Mouse (Mus musculus) MEL (cell line): ENCODE measurements around the gene Med21. TPM values are rescaled to one million over a fixed set of nuclear protein-coding genes. Genes with fewer than 3 reads are reported as not detected.

Experiments
- DNase-seq: peaks from one replicate; pipeline ENCODE4 v3.0.0; 2011; ENCODE audit warnings: low read depth, low spot score
- H3K27ac ChIP-seq: 2 replicates; pipeline ENCODE4 v1.5.1; 2012; ENCODE audit warnings: low read depth, mild to moderate bottlenecking, control low read depth, low read length, moderate library complexity; ENCODE audit not compliant: control insufficient read depth
- H3K27me3 ChIP-seq, 2 experiments: fragments of 150-350 bp in 1 of 2; sonication (generic) in 1 of 2; 2 replicates each; pipeline ENCODE4 v1.6.1; 2012; ENCODE audit warnings: low read length in 2 of 2, mild to moderate bottlenecking in 2 of 2, improper control_type of control experiment in 1 of 2, moderate library complexity in 1 of 2; ENCODE audit not compliant: insufficient read depth in 2 of 2, control insufficient read depth in 1 of 2
- H3K36me3 ChIP-seq, 2 experiments: 2 replicates each; pipeline ENCODE4 v1.6.1; 2012 to 2014; ENCODE audit warnings: low read length in 2 of 2, improper control_type of control experiment in 1 of 2, inconsistent platforms in 1 of 2, mild to moderate bottlenecking in 1 of 2; ENCODE audit not compliant: insufficient read depth in 2 of 2, control insufficient read depth in 1 of 2
- H3K4me1 ChIP-seq, 2 experiments: fragments of 150-350 bp in 1 of 2; sonication (generic) in 1 of 2; 2 replicates each; pipeline ENCODE4 v1.6.1; 2012; ENCODE audit warnings: low read length in 2 of 2, improper control_type of control experiment in 1 of 2, mild to moderate bottlenecking in 1 of 2; ENCODE audit not compliant: insufficient read depth in 2 of 2, control insufficient read depth in 1 of 2
- H3K4me3 ChIP-seq, 2 experiments: fragments of 150-350 bp in 1 of 2; sonication (generic) in 1 of 2; 2 replicates each; pipeline ENCODE4 v1.5.1; 2012; ENCODE audit warnings: low read depth in 2 of 2, low read length in 2 of 2, mild to moderate bottlenecking in 2 of 2, moderate library complexity in 2 of 2, control low read depth in 1 of 2, improper control_type of control experiment in 1 of 2; ENCODE audit not compliant: control insufficient read depth in 1 of 2, insufficient read depth in 1 of 2
- H3K79me2 ChIP-seq: 2 replicates; pipeline ENCODE4 v1.6.1; 2012; ENCODE audit warnings: mild to moderate bottlenecking, low read length, moderate library complexity; ENCODE audit not compliant: control insufficient read depth, poor library complexity, insufficient read depth
- H3K9ac ChIP-seq: 2 replicates; pipeline ENCODE4 v1.6.1; 2012; ENCODE audit warnings: low read depth, mild to moderate bottlenecking, control low read depth, low read length, moderate library complexity; ENCODE audit not compliant: control insufficient read depth, poor library complexity, severe bottlenecking
- H3K9me3 ChIP-seq: fragments of 150-350 bp; sonication (generic); replicated peaks from 2 replicates; pipeline ENCODE4 v1.6.1; 2012; ENCODE audit warnings: mild to moderate bottlenecking, low read length, improper control_type of control experiment, moderate library complexity; ENCODE audit not compliant: insufficient read depth
- BHLHE40 ChIP-seq: IDR thresholded peaks from 2 replicates; pipeline ENCODE4 v1.6.1; 2012; ENCODE audit warnings: low read depth, mild to moderate bottlenecking, inconsistent platforms, low read length, improper control_type of control experiment, borderline replicate concordance
- CTCF ChIP-seq, 3 experiments: IDR thresholded peaks in 2 of 3; conservative IDR thresholded peaks in 1 of 3; 2 replicates each; pipeline ENCODE4 v1.5.1; 2011 to 2012; ENCODE audit warnings: low read length in 3 of 3, low read depth in 2 of 3, mild to moderate bottlenecking in 2 of 3, improper control_type of control experiment in 1 of 3, inconsistent platforms in 1 of 3, mixed read lengths in 1 of 3, moderate library complexity in 1 of 3; ENCODE audit not compliant: control insufficient read depth in 1 of 3, insufficient read depth in 1 of 3, poor library complexity in 1 of 3, severe bottlenecking in 1 of 3
- EP300 ChIP-seq, 2 experiments: IDR thresholded peaks; 2 replicates each; pipeline ENCODE4 v1.6.1; 2011; ENCODE audit warnings: improper control_type of control experiment in 2 of 2, low read length in 2 of 2, low read depth in 1 of 2, mild to moderate bottlenecking in 1 of 2
- ETS1 ChIP-seq: IDR thresholded peaks from 2 replicates; pipeline ENCODE4 v1.6.1; 2012; ENCODE audit warnings: low read depth, mild to moderate bottlenecking, inconsistent platforms, low read length, improper control_type of control experiment, moderate library complexity
- GABPA ChIP-seq: IDR thresholded peaks from 2 replicates; pipeline ENCODE4 v1.6.1; 2012; ENCODE audit warnings: low read depth, mild to moderate bottlenecking, inconsistent platforms, low read length, improper control_type of control experiment, moderate library complexity
- GATA1 ChIP-seq: IDR thresholded peaks from 2 replicates; pipeline ENCODE4 v1.6.1; 2011; ENCODE audit warnings: low read depth, low read length, improper control_type of control experiment
- HCFC1 ChIP-seq: IDR thresholded peaks from 2 replicates; pipeline ENCODE4 v1.6.1; 2012; ENCODE audit warnings: low read depth, mild to moderate bottlenecking, inconsistent platforms, low read length, improper control_type of control experiment, moderate library complexity
- JUND ChIP-seq: IDR thresholded peaks from 2 replicates; pipeline ENCODE4 v1.6.1; 2011; ENCODE audit warnings: low read depth, mild to moderate bottlenecking, improper control_type of control experiment, low read length
- KAT2A ChIP-seq: conservative IDR thresholded peaks from 2 replicates; pipeline ENCODE4 v1.6.1; 2012; ENCODE audit warnings: low read depth, low read length, improper control_type of control experiment, inconsistent platforms
- MAFK ChIP-seq: IDR thresholded peaks from 2 replicates; pipeline ENCODE4 v1.6.1; 2011; ENCODE audit warnings: low read depth, mild to moderate bottlenecking, low read length, improper control_type of control experiment, borderline replicate concordance
- MAX ChIP-seq: IDR thresholded peaks from 2 replicates; pipeline ENCODE4 v1.6.1; 2011; ENCODE audit warnings: low read length, improper control_type of control experiment
- MYC ChIP-seq: IDR thresholded peaks from 2 replicates; pipeline ENCODE4 v1.6.1; 2011; ENCODE audit warnings: low read depth, mild to moderate bottlenecking, low read length, improper control_type of control experiment, moderate library complexity
- NELFE ChIP-seq: IDR thresholded peaks from 2 replicates; pipeline ENCODE4 v1.6.1; 2011; ENCODE audit warnings: low read depth, low read length, improper control_type of control experiment
- NRF1 ChIP-seq: IDR thresholded peaks from 2 replicates; pipeline ENCODE4 v1.6.1; 2014; ENCODE audit warnings: low read depth, mild to moderate bottlenecking, inconsistent platforms, low read length, improper control_type of control experiment, moderate library complexity; ENCODE audit not compliant: poor library complexity, insufficient read depth, severe bottlenecking
- POLR2A ChIP-seq, 2 experiments: IDR thresholded peaks; 2 replicates each; pipeline ENCODE4 v1.6.1; 2011 to 2012; ENCODE audit warnings: low read length in 2 of 2, mild to moderate bottlenecking in 2 of 2, control low read depth in 1 of 2, improper control_type of control experiment in 1 of 2, low read depth in 1 of 2, moderate library complexity in 1 of 2; ENCODE audit not compliant: control insufficient read depth in 1 of 2, insufficient read depth in 1 of 2, poor library complexity in 1 of 2
- POLR2AphosphoS5 ChIP-seq: IDR thresholded peaks from 2 replicates; pipeline ENCODE4 v1.6.1; 2012; ENCODE audit warnings: low read depth, borderline replicate concordance, mild to moderate bottlenecking, inconsistent platforms, low read length, moderate library complexity, mixed read lengths
- RAD21 ChIP-seq: IDR thresholded peaks from 2 replicates; pipeline ENCODE4 v1.6.1; 2011; ENCODE audit warnings: mild to moderate bottlenecking, low read depth, low read length, improper control_type of control experiment
- SIN3A ChIP-seq: IDR thresholded peaks from 2 replicates; pipeline ENCODE4 v1.6.1; 2012; ENCODE audit warnings: low read length, improper control_type of control experiment, inconsistent platforms
- SMC3 ChIP-seq: IDR thresholded peaks from 2 replicates; pipeline ENCODE4 v1.6.1; 2011; ENCODE audit warnings: low read depth, low read length, improper control_type of control experiment
- TBP ChIP-seq: IDR thresholded peaks from 2 replicates; pipeline ENCODE4 v1.8.0; 2011; ENCODE audit warnings: low read depth, low read length, improper control_type of control experiment
- TCF12 ChIP-seq: IDR thresholded peaks from 2 replicates; pipeline ENCODE4 v1.6.1; 2014; ENCODE audit warnings: low read depth, mild to moderate bottlenecking, inconsistent platforms, low read length, improper control_type of control experiment, moderate library complexity
- UBTF ChIP-seq: IDR thresholded peaks from 2 replicates; pipeline ENCODE4 v1.6.1; 2012; ENCODE audit warnings: low read depth, mild to moderate bottlenecking, inconsistent platforms, low read length, improper control_type of control experiment, moderate library complexity, borderline replicate concordance; ENCODE audit not compliant: insufficient read depth
- USF2 ChIP-seq, 2 experiments: IDR thresholded peaks; 2 replicates each; pipeline ENCODE4 v1.6.1; 2011 to 2012; ENCODE audit warnings: improper control_type of control experiment in 2 of 2, low read length in 2 of 2, borderline replicate concordance in 1 of 2, inconsistent platforms in 1 of 2, low read depth in 1 of 2, mild to moderate bottlenecking in 1 of 2; ENCODE audit not compliant: insufficient read depth in 1 of 2
- ZC3H11A ChIP-seq: IDR thresholded peaks from 2 replicates; pipeline ENCODE4 v1.6.1; 2012; ENCODE audit warnings: low read depth, mild to moderate bottlenecking, inconsistent platforms, low read length, improper control_type of control experiment
- ZKSCAN1 ChIP-seq: IDR thresholded peaks from 2 replicates; pipeline ENCODE4 v1.6.1; 2012; ENCODE audit warnings: low read depth, mild to moderate bottlenecking, inconsistent platforms, low read length, improper control_type of control experiment, moderate library complexity
- ZMIZ1 ChIP-seq: IDR thresholded peaks from 2 replicates; pipeline ENCODE4 v1.6.1; 2012; ENCODE audit warnings: low read depth, mild to moderate bottlenecking, inconsistent platforms, low read length, improper control_type of control experiment, moderate library complexity
- ZNF384 ChIP-seq: IDR thresholded peaks from 2 replicates; pipeline ENCODE4 v1.6.1; 2012; ENCODE audit warnings: low read depth, mild to moderate bottlenecking, inconsistent platforms, low read length, improper control_type of control experiment
- polyA plus RNA-seq, 2 experiments: library from polyadenylated mRNA; stranded (reverse) in 1 of 2; unstranded in 1 of 2; fragments of >175 nt in 1 of 2; fragments of >200 nt in 1 of 2; gene quantifications; 2 replicates each; pipeline versions ENCODE4 v1.2.1 to v1.2.4; 2012; ENCODE audit warnings: low replicate concordance in 2 of 2, low read depth in 1 of 2; ENCODE audit not compliant: insufficient read length in 2 of 2, insufficient read depth in 1 of 2, missing spikeins in 1 of 2
- total RNA-seq: library from RNA; depleted of rRNA; stranded (reverse); fragments of 300-350 nt; gene quantifications from 2 replicates; pipeline ENCODE4 v1.2.3, GENCODE M21; 2012

Med21 gene
- total and polyA plus RNA-seq, 3 experiments = 56.7 to 79.5 TPM; not detected in 1

DNA sequence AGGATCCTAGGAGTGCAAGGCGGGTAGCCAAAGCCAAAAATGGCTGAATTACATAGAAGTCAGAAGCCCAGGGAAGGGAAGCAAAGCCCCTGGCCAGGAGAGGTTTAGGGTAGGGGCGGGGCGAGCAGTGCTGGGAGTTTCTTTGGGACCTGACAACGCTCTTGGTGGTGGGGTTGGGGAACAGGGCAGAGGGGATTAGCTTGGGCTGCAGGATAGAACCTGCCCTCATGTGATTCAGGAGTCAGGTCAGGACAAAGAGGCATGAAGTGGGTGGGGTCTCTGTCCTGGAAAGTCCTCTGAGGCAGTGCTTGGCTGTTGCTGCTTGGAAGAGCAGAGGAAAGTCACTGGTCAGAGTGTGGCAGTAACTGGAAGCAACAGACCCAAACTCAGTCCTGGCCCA is 41.5 kb downstream of the Med21 start:
- no peak for TF ChIP-seq KAT2A
- no peak for TF ChIP-seq ZKSCAN1
- TF ChIP-seq MAX = no peak
- TF ChIP-seq ZMIZ1 = no peak
- no peak for TF ChIP-seq JUND
- no peak for TF ChIP-seq HCFC1
- no peak overlapping the region for H3K4me3 ChIP-seq

DNA sequence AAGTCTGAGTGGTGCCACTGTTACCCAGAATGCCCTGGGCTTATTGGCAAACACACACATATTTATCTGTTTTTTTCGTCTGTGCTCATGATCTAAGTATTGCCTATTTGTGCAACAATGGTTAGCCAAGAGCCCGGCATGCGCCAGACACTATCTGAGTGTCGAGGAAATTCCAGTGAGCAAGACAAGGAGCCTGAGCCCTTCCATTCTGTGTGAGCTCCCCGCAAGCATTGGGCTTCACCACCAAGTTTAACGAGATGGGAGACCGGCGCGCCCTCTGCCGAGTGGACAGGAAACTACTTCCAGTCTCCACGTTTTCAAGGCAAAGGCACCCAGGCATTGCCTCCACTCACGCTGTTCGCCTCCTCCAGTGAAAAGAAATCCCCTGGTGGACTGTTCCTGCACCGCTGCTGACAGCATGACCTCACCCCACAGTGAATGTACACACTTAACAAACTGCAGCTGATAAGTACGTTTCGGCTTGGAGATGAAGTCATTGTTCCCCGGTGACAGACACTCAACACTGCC is 43.5 kb downstream of the Med21 start:
- Histone ChIP-seq H3K27me3 (no peaks in the 10 kb centered on the region), H3K9me3 (no peaks in the 10 kb centered on the region), H3K4me1 (peaks cover 9 to 34% of the 10 kb centered on the region in 2 experiments), H3K36me3 (peaks cover 0 to 10% of the 10 kb centered on the region in 2 experiments; a peak in 2 of 4 replicates)
- DNase-seq = peak; percentile 86
- no peak for TF ChIP-seq USF2 (IDR thresholded peaks at IDR 0.05; ENCODE audit: borderline replicate concordance in 1 of 2, insufficient read depth in 1 of 2, low read depth in 1 of 2, low read length in 2 of 2)
- TF ChIP-seq RAD21 = peak; percentile 26
- TF ChIP-seq GATA1 = 0 out of 2 replicates have a peak, but pooled peaks have one; percentile 25
- TF ChIP-seq UBTF = no peak
- peak; percentile 16; the same call in 1 of the 2 replicates for TF ChIP-seq NELFE
- TF ChIP-seq JUND = no peak
- TF ChIP-seq MAX = no peak; the same call in 1 of the 2 replicates
- TF ChIP-seq ZKSCAN1 = no peak
- peak; percentile 68; the same call in 1 of the 2 replicates for TF ChIP-seq TBP
- peak; percentile 44 for TF ChIP-seq SMC3
- TF ChIP-seq CTCF (IDR thresholded peaks at IDR 0.05 in 2 of 3, conservative IDR thresholded peaks at IDR 0.05 in 1 of 3; ENCODE audit: control insufficient read depth in 1 of 3, insufficient read depth in 1 of 3, low read depth in 2 of 3, low read length in 3 of 3, poor library complexity in 1 of 3, severe bottlenecking in 1 of 3) = peak; percentile 51 to 71 (median 59)
- no peak for TF ChIP-seq ZNF384
- no peak for TF ChIP-seq BHLHE40
- TF ChIP-seq MYC = 0 out of 2 replicates have a peak, but pooled peaks have one; percentile 27
- TF ChIP-seq SIN3A = peak; percentile 78
- TF ChIP-seq MAFK = no peak
- no peak for TF ChIP-seq POLR2AphosphoS5
- TF ChIP-seq EP300 (IDR thresholded peaks at IDR 0.05; ENCODE audit: low read depth in 1 of 2, low read length in 2 of 2) = no peak
- TF ChIP-seq POLR2A (IDR thresholded peaks at IDR 0.05; ENCODE audit: control insufficient read depth in 1 of 2, insufficient read depth in 1 of 2, low read depth in 1 of 2, low read length in 2 of 2, poor library complexity in 1 of 2) = peak in 1 of 2 experiments; percentile 41; a peak in 1 of 4 replicates
- TF ChIP-seq ZC3H11A = no peak
- TF ChIP-seq ZMIZ1 = peak; percentile 65; the same call in 1 of the 2 replicates
- TF ChIP-seq GABPA = no peak
- TF ChIP-seq TCF12 = no peak
- TF ChIP-seq ETS1 = peak; percentile 98
- TF ChIP-seq NRF1 = no peak
- TF ChIP-seq KAT2A = no peak
- TF ChIP-seq, all 39 proteins: peak for 11
- no peaks in the 10 kb centered on the region; the same call in 1 of the 2 replicates for H3K79me2 ChIP-seq
- H3K4me3 ChIP-seq = peak overlapping the region; percentile 70 to 74
- peak overlapping the region; percentile 61 for H3K27ac ChIP-seq
- H3K9ac ChIP-seq = peak overlapping the region; percentile 71

More for the DNA sequence above, 41.5 kb downstream of the Med21 start:
- Histone ChIP-seq H3K36me3 (peaks cover 0 to 10% of the 10 kb centered on the region in 2 experiments; a peak in 2 of 4 replicates), H3K9me3 (no peaks in the 10 kb centered on the region), H3K27me3 (no peaks in the 10 kb centered on the region), H3K4me1 (peaks cover 9 to 36% of the 10 kb centered on the region in 2 experiments), H3K9ac (no peak overlapping the region), H3K79me2 (no peaks in the 10 kb centered on the region; the same call in 1 of the 2 replicates), H3K27ac (no peak overlapping the region)
- DNase-seq = no peak
